Mouse (Mus musculus) thymus, postnatal 4 days (tissue): ENCODE data around the gene Ahnak.
"Not testable (repeated sequence)": the region's sequence is repeated elsewhere in the genome, so short reads cannot be mapped to it uniquely, and the experiment has no call there.

ENCODE experiments used
- DNase-seq: peaks from one replicate; pipeline ENCODE4 v3.0.0; 2021

Gene Ahnak

GRCm38 (mm10) chr19:8989066-8989566 is at the start of gene Ahnak:
Ahnak (plus strand) TSS chr19:8989284.
- DNase-seq: peak; percentile 56

- DNase-seq: no peak
Measured at GRCm38 (mm10) chr19:8940526-8941133, 48.5 kb upstream of the Ahnak start.

- DNase-seq: peak; percentile 42
Measured at GRCm38 (mm10) chr19:8941136-8941514, 48.0 kb upstream of the Ahnak start.

GRCm38 (mm10) chr19:8941515-8942217 is 47.4 kb upstream of the Ahnak start, which contains the start of gene Mta2:
Mta2 (plus strand) TSS chr19:8941875.
- DNase-seq: peak; percentile 99

GRCm38 (mm10) chr19:8942276-8942964 is 46.7 kb upstream of the Ahnak start:
- no peak for DNase-seq

GRCm38 (mm10) chr19:8943047-8943446 is 46.0 kb upstream of the Ahnak start:
- no peak for DNase-seq

- DNase-seq: no peak
Measured at GRCm38 (mm10) chr19:8944062-8944461, 45.0 kb upstream of the Ahnak start.

GRCm38 (mm10) chr19:8944750-8945149 is 44.3 kb upstream of the Ahnak start:
- DNase-seq: peak; percentile 78

- DNase-seq: no peak
Measured at GRCm38 (mm10) chr19:8945251-8945650, 43.8 kb upstream of the Ahnak start.

- no peak for DNase-seq
Measured at GRCm38 (mm10) chr19:8946929-8947328, 42.2 kb upstream of the Ahnak start.

- DNase-seq: no peak
Measured at GRCm38 (mm10) chr19:8950190-8950589, 38.9 kb upstream of the Ahnak start.

GRCm38 (mm10) chr19:8952241-8952640 is 36.8 kb upstream of the Ahnak start:
- no peak for DNase-seq

GRCm38 (mm10) chr19:8953135-8954039 is 35.7 kb upstream of the Ahnak start, which contains the start of gene Tut1:
Tut1 (plus strand) TSS chr19:8953847.
- peak; percentile 85 for DNase-seq

- no peak for DNase-seq
Measured at GRCm38 (mm10) chr19:8954171-8954570, 34.9 kb upstream of the Ahnak start.

GRCm38 (mm10) chr19:8962256-8962655 is 26.8 kb upstream of the Ahnak start:
- no peak for DNase-seq

GRCm38 (mm10) chr19:8965075-8965474 is 24.0 kb upstream of the Ahnak start:
- DNase-seq: peak; percentile 20

GRCm38 (mm10) chr19:8965771-8966170 is 23.3 kb upstream of the Ahnak start:
- peak; percentile 33 for DNase-seq

GRCm38 (mm10) chr19:8966198-8966589 is 22.9 kb upstream of the Ahnak start:
- DNase-seq: no peak

GRCm38 (mm10) chr19:8966590-8967372 is 22.3 kb upstream of the Ahnak start, which contains the start of gene Eef1g:
Eef1g (plus strand) TSS chr19:8967041.
- peak; percentile 97 for DNase-seq

GRCm38 (mm10) chr19:8967373-8967743 is 21.7 kb upstream of the Ahnak start:
- no peak for DNase-seq

GRCm38 (mm10) chr19:8967893-8968292 is 21.2 kb upstream of the Ahnak start:
- DNase-seq: no peak

GRCm38 (mm10) chr19:8972491-8972890 is 16.6 kb upstream of the Ahnak start:
- DNase-seq: not testable (repeated sequence)
